Mouse (Mus musculus): ENCODE data around the gene Slc39a11. TPM values are rescaled to one million over a fixed set of nuclear protein-coding genes. Genes with fewer than 3 reads are reported as not detected.

Gene Slc39a11
- polyA plus RNA-seq, 1 experiment from 2014 or later = 37.1 TPM

GRCm38 (mm10) chr11:113277034-113277612, 372.8 kb downstream of the Slc39a11 start:
- Histone ChIP-seq H3K9me3 (no peaks in the 10 kb centered on the region), H3K4me2 (no peak overlapping the region), H3K9ac (no peak overlapping the region), H3K27me3 (replicated peaks) (no peaks in the 10 kb centered on the region), H3K4me1 (peaks cover 7% of the 10 kb centered on the region; the same call in 1 of the 2 replicates), H3K4me3 (replicated peaks) (no peak overlapping the region), H3K36me3 (no peaks in the 10 kb centered on the region), H3K27ac (no peak overlapping the region)
- 46% methylated on average over 10 of the region's 10 CpGs for WGBS
- no peak for ATAC-seq (ENCODE audit: insufficient read depth, low FRiP score, low read depth)

- Histone ChIP-seq H3K36me3 (no peaks in the 10 kb centered on the region), H3K27ac (no peak overlapping the region), H3K9ac (no peak overlapping the region), H3K27me3 (replicated peaks) (no peaks in the 10 kb centered on the region), H3K4me3 (replicated peaks) (no peak overlapping the region), H3K9me3 (no peaks in the 10 kb centered on the region), H3K4me2 (no peak overlapping the region), H3K4me1 (peaks cover 7% of the 10 kb centered on the region; the same call in 1 of the 2 replicates)
- ATAC-seq (ENCODE audit: insufficient read depth, low FRiP score, low read depth) = no peak
- WGBS = 83% methylated on average over 8 of the region's 8 CpGs
Observed at GRCm38 (mm10) chr11:113276518-113276917, 373.4 kb downstream of the Slc39a11 start.

- Histone ChIP-seq H3K36me3 (no peaks in the 10 kb centered on the region), H3K4me1 (peaks cover 7% of the 10 kb centered on the region; the same call in 1 of the 2 replicates), H3K9ac (no peak overlapping the region), H3K4me2 (no peak overlapping the region), H3K4me3 (replicated peaks) (no peak overlapping the region), H3K27me3 (replicated peaks) (no peaks in the 10 kb centered on the region), H3K27ac (no peak overlapping the region), H3K9me3 (no peaks in the 10 kb centered on the region)
- no peak for ATAC-seq (ENCODE audit: insufficient read depth, low FRiP score, low read depth)
- 70% methylated on average over 8 of the region's 8 CpGs for WGBS
Observed at GRCm38 (mm10) chr11:113274037-113274436, 375.8 kb downstream of the Slc39a11 start.

- no peak overlapping the region; the same call in 1 of the 2 replicates for H3K27ac ChIP-seq
- ATAC-seq (ENCODE audit: insufficient read depth, low FRiP score, low read depth) = no peak
- no peak overlapping the region for H3K9ac ChIP-seq
- H3K36me3 ChIP-seq = no peaks in the 10 kb centered on the region
- 83% methylated on average over 6 of the region's 6 CpGs for WGBS
- H3K4me3 ChIP-seq (replicated peaks) = no peak overlapping the region
- H3K9me3 ChIP-seq = no peaks in the 10 kb centered on the region
- H3K4me2 ChIP-seq = no peak overlapping the region
- 0 out of 2 replicates have a peak, but pooled peaks cover 2% of the 10 kb centered on the region for H3K4me1 ChIP-seq
- H3K27me3 ChIP-seq (replicated peaks) = no peaks in the 10 kb centered on the region
Observed at GRCm38 (mm10) chr11:113271857-113272256, 378.0 kb downstream of the Slc39a11 start.

GRCm38 (mm10) chr11:113268831-113269319, 381.0 kb downstream of the Slc39a11 start:
- Histone ChIP-seq H3K27me3 (replicated peaks) (no peaks in the 10 kb centered on the region), H3K27ac (no peak overlapping the region), H3K36me3 (no peaks in the 10 kb centered on the region), H3K4me1 (no peaks in the 10 kb centered on the region), H3K4me2 (no peak overlapping the region), H3K9me3 (no peaks in the 10 kb centered on the region), H3K9ac (no peak overlapping the region), H3K4me3 (replicated peaks) (no peak overlapping the region)
- no peak for ATAC-seq (ENCODE audit: insufficient read depth, low FRiP score, low read depth)
- WGBS = 89% methylated on average over 8 of the region's 8 CpGs

GRCm38 (mm10) chr11:113267516-113268230, 382.2 kb downstream of the Slc39a11 start:
- Histone ChIP-seq H3K9ac (no peak overlapping the region), H3K4me2 (no peak overlapping the region), H3K4me3 (replicated peaks) (no peak overlapping the region), H3K27ac (no peak overlapping the region), H3K27me3 (replicated peaks) (no peaks in the 10 kb centered on the region), H3K9me3 (no peaks in the 10 kb centered on the region), H3K4me1 (no peaks in the 10 kb centered on the region), H3K36me3 (no peaks in the 10 kb centered on the region)
- WGBS = 82% methylated on average over 17 of the region's 17 CpGs
- ATAC-seq (ENCODE audit: insufficient read depth, low FRiP score, low read depth) = no peak

- ATAC-seq (ENCODE audit: insufficient read depth, low FRiP score, low read depth) = no peak
- H3K9me3 ChIP-seq = no peaks in the 10 kb centered on the region
- H3K9ac ChIP-seq = no peak overlapping the region; the same call in 1 of the 2 replicates
- H3K4me2 ChIP-seq = no peak overlapping the region
- no peaks in the 10 kb centered on the region for H3K36me3 ChIP-seq
- WGBS = 50% methylated on average over 4 of the region's 4 CpGs
- no peak overlapping the region for H3K4me3 ChIP-seq (replicated peaks)
- no peak overlapping the region for H3K27ac ChIP-seq
- H3K4me1 ChIP-seq = 0 out of 2 replicates have a peak, but pooled peaks cover 7% of the 10 kb centered on the region
- H3K27me3 ChIP-seq (replicated peaks) = no peaks in the 10 kb centered on the region
Observed at GRCm38 (mm10) chr11:113266706-113267105, 383.2 kb downstream of the Slc39a11 start.

GRCm38 (mm10) chr11:113265567-113265966, 384.3 kb downstream of the Slc39a11 start:
- Histone ChIP-seq H3K36me3 (no peaks in the 10 kb centered on the region), H3K27ac (no peak overlapping the region), H3K9ac (no peak overlapping the region), H3K9me3 (no peaks in the 10 kb centered on the region), H3K4me1 (0 out of 2 replicates have a peak, but pooled peaks cover 7% of the 10 kb centered on the region), H3K27me3 (replicated peaks) (no peaks in the 10 kb centered on the region), H3K4me3 (replicated peaks) (no peak overlapping the region), H3K4me2 (no peak overlapping the region)
- ATAC-seq (ENCODE audit: insufficient read depth, low FRiP score, low read depth) = no peak
- 38% methylated on average over 3 of the region's 3 CpGs for WGBS

GRCm38 (mm10) chr11:113263971-113264370, 385.9 kb downstream of the Slc39a11 start:
- 0 out of 2 replicates have a peak, but pooled peaks cover 12% of the 10 kb centered on the region for H3K4me1 ChIP-seq
- H3K4me3 ChIP-seq (replicated peaks) = no peak overlapping the region
- 71% methylated on average over 7 of the region's 7 CpGs for WGBS
- no peaks in the 10 kb centered on the region for H3K9me3 ChIP-seq
- no peak overlapping the region for H3K4me2 ChIP-seq
- H3K9ac ChIP-seq = no peak overlapping the region
- H3K27ac ChIP-seq = no peak overlapping the region
- no peak for ATAC-seq (ENCODE audit: insufficient read depth, low FRiP score, low read depth)
- no peaks in the 10 kb centered on the region for H3K36me3 ChIP-seq
- no peaks in the 10 kb centered on the region for H3K27me3 ChIP-seq (replicated peaks)

- Histone ChIP-seq H3K4me2 (no peak overlapping the region), H3K36me3 (no peaks in the 10 kb centered on the region), H3K27me3 (replicated peaks) (no peaks in the 10 kb centered on the region), H3K27ac (peak overlapping the region; percentile 51; the same call in 1 of the 2 replicates), H3K9me3 (no peaks in the 10 kb centered on the region), H3K4me1 (peaks cover 16% of the 10 kb centered on the region; the same call in 1 of the 2 replicates), H3K9ac (no peak overlapping the region), H3K4me3 (replicated peaks) (no peak overlapping the region)
- ATAC-seq (ENCODE audit: insufficient read depth, low FRiP score, low read depth) = no peak
- WGBS = 44% methylated on average over 8 of the region's 8 CpGs
Observed at GRCm38 (mm10) chr11:113262062-113262461, 387.8 kb downstream of the Slc39a11 start.

GRCm38 (mm10) chr11:113261421-113261820, 388.5 kb downstream of the Slc39a11 start:
- Histone ChIP-seq H3K4me2 (no peak overlapping the region), H3K9ac (no peak overlapping the region), H3K27me3 (replicated peaks) (no peaks in the 10 kb centered on the region), H3K4me3 (replicated peaks) (no peak overlapping the region), H3K9me3 (no peaks in the 10 kb centered on the region), H3K36me3 (no peaks in the 10 kb centered on the region), H3K4me1 (peaks cover 16% of the 10 kb centered on the region; the same call in 1 of the 2 replicates), H3K27ac (peak overlapping the region; percentile 51; the same call in 1 of the 2 replicates)
- WGBS = 73% methylated on average over 4 of the region's 4 CpGs
- ATAC-seq (ENCODE audit: insufficient read depth, low FRiP score, low read depth) = no peak

- Histone ChIP-seq H3K27me3 (replicated peaks) (no peaks in the 10 kb centered on the region), H3K4me1 (peaks cover 28% of the 10 kb centered on the region), H3K9ac (no peak overlapping the region), H3K4me3 (replicated peaks) (no peak overlapping the region), H3K4me2 (no peak overlapping the region), H3K27ac (peak overlapping the region; percentile 85), H3K36me3 (no peaks in the 10 kb centered on the region), H3K9me3 (no peaks in the 10 kb centered on the region)
- WGBS = 54% methylated on average over 14 of the region's 14 CpGs
- peak; percentile 83 for ATAC-seq (ENCODE audit: insufficient read depth, low FRiP score, low read depth)
Observed at GRCm38 (mm10) chr11:113259712-113260382, 390.0 kb downstream of the Slc39a11 start.

All from stomach, embryonic 15.5 days (tissue).